Mouse (Mus musculus) brain, embryonic 14.5 days (tissue): ENCODE data around the gene Cdh11. TPM values are rescaled to one million over a fixed set of nuclear protein-coding genes. Genes with fewer than 3 reads are reported as not detected.

Source experiments
- DNase-seq: peaks from one replicate; pipeline ENCODE4 v3.0.0-alpha.2; 2011; ENCODE audit warnings: low read depth
- CTCF ChIP-seq: fragments of 200-500 bp; IDR thresholded peaks from 2 replicates; pipeline ENCODE4 v1.5.1; 2012; ENCODE audit warnings: inconsistent platforms, mild to moderate bottlenecking, moderate library complexity, borderline replicate concordance; ENCODE audit not compliant: insufficient read depth, insufficient read length; ENCODE audit errors: extremely low read depth
- POLR2A ChIP-seq: fragments of 200-500 bp; IDR thresholded peaks from 2 replicates; pipeline ENCODE4 v1.6.1; 2012; ENCODE audit warnings: mild to moderate bottlenecking, inconsistent platforms, borderline replicate concordance; ENCODE audit not compliant: poor library complexity, insufficient read depth, insufficient read length, severe bottlenecking; ENCODE audit errors: extremely low read depth
- polyA plus RNA-seq: library from polyadenylated mRNA; depleted of rRNA; stranded (reverse); fragments of >200 nt; gene quantifications from 2 replicates; pipeline ENCODE4 v1.2.3, GENCODE M21; 2012; rRNA removed

The Cdh11 gene
- 39.7 and 54.7 TPM in 2 replicates for polyA plus RNA-seq

- DNase-seq = peak; percentile 23
- TF ChIP-seq CTCF = no peak
Observed at GRCm38 (mm10) chr8:102785592-102786416, at the start of gene Cdh11. Gene Cdh11, minus strand, starts transcription at chr8:102785642.

- TF ChIP-seq CTCF = no peak
- DNase-seq = peak; percentile 35
Observed at GRCm38 (mm10) chr8:102813959-102814358, 28.5 kb upstream of the Cdh11 start.

GRCm38 (mm10) chr8:102790303-102790702 lies 4.9 kb upstream of the Cdh11 start:
- TF ChIP-seq POLR2A = no peak
- TF ChIP-seq CTCF = peak; percentile 70; the same call in 1 of the 2 replicates
- peak; percentile 75 for DNase-seq

GRCm38 (mm10) chr8:102786467-102787360 lies 1.3 kb upstream of the Cdh11 start:
- DNase-seq = peak; percentile 62
- TF ChIP-seq CTCF (no peak), POLR2A (no peak)

GRCm38 (mm10) chr8:102784835-102785455 lies 497 bp downstream of the Cdh11 start:
- TF ChIP-seq CTCF (peak; percentile 19; the same call in 1 of the 2 replicates), POLR2A (peak; percentile 68; the same call in 1 of the 2 replicates)
- peak; percentile 89 for DNase-seq

- TF ChIP-seq CTCF (no peak; the same call in 1 of the 2 replicates), POLR2A (no peak)
- DNase-seq = peak; percentile 78
Observed at GRCm38 (mm10) chr8:102783821-102784591, 1.4 kb downstream of the Cdh11 start.

GRCm38 (mm10) chr8:102782707-102783489 lies 2.5 kb downstream of the Cdh11 start:
- DNase-seq = no peak
- TF ChIP-seq POLR2A (no peak), CTCF (no peak)

GRCm38 (mm10) chr8:102780899-102781298 lies 4.5 kb downstream of the Cdh11 start:
- peak; percentile 95 for TF ChIP-seq CTCF
- TF ChIP-seq POLR2A = no peak

GRCm38 (mm10) chr8:102774594-102774993 lies 10.8 kb downstream of the Cdh11 start:
- no peak for DNase-seq
- no peak for TF ChIP-seq POLR2A

More at GRCm38 (mm10) chr8:102780899-102781298, 4.5 kb downstream of the Cdh11 start:
- peak; percentile 95 for DNase-seq

- TF ChIP-seq CTCF = no peak
- no peak for TF ChIP-seq POLR2A
Observed at GRCm38 (mm10) chr8:102771456-102771855, 14.0 kb downstream of the Cdh11 start.

GRCm38 (mm10) chr8:102753839-102754238 lies 31.6 kb downstream of the Cdh11 start:
- TF ChIP-seq POLR2A (no peak), CTCF (no peak)
- DNase-seq = peak; percentile 32

More at GRCm38 (mm10) chr8:102771456-102771855, 14.0 kb downstream of the Cdh11 start:
- no peak for DNase-seq
